Mouse (Mus musculus) hindbrain, embryonic 13.5 days (tissue): ENCODE measurements around the gene Slc12a8. TPM values are rescaled to one million over a fixed set of nuclear protein-coding genes. Genes with fewer than 3 reads are reported as not detected.

ENCODE experiments used
- ATAC-seq: fragments of 200-750 bp; cut with Nextera tagmentation; 2 replicates; pipeline ENCODE4 v1.8.0; 2017; ENCODE audit warnings: moderate TSS enrichment; ENCODE audit not compliant: low FRiP score
- H3K27ac ChIP-seq: fragments of 300-500 bp; sonication (generic); 2 replicates; pipeline ENCODE4 v1.5.1; 2015; ENCODE audit warnings: inconsistent platforms, mild to moderate bottlenecking, moderate library complexity
- H3K27me3 ChIP-seq: fragments of 300-500 bp; sonication (generic); 2 replicates; pipeline ENCODE4 v1.6.1; 2015; ENCODE audit warnings: mild to moderate bottlenecking, inconsistent platforms
- H3K36me3 ChIP-seq: fragments of 300-500 bp; sonication (generic); 2 replicates; pipeline ENCODE4 v1.6.1; 2015; ENCODE audit warnings: mild to moderate bottlenecking, inconsistent platforms
- H3K4me1 ChIP-seq: fragments of 300-500 bp; sonication (generic); replicated peaks from 2 replicates; pipeline ENCODE4 v1.6.1; 2015; ENCODE audit warnings: inconsistent platforms
- H3K4me2 ChIP-seq: fragments of 300-500 bp; sonication (generic); 2 replicates; pipeline ENCODE4 v1.6.1; 2015; ENCODE audit warnings: inconsistent platforms, mild to moderate bottlenecking, moderate library complexity
- H3K4me3 ChIP-seq: fragments of 300-500 bp; sonication (generic); 2 replicates; pipeline ENCODE4 v1.5.1; 2015; ENCODE audit warnings: mild to moderate bottlenecking, inconsistent platforms
- H3K9ac ChIP-seq: fragments of 300-500 bp; sonication (generic); 2 replicates; pipeline ENCODE4 v1.6.1; 2015; ENCODE audit warnings: mild to moderate bottlenecking, inconsistent platforms
- H3K9me3 ChIP-seq: fragments of 300-500 bp; sonication (generic); 2 replicates; pipeline ENCODE4 v1.6.1; 2016; ENCODE audit warnings: inconsistent platforms
- WGBS: fragments of 180-500 bp; shearing (Covaris S2); methylation state at CpG from one replicate; pipeline ENCODE4 v1.1.7; 2015; 5-methylcytosine and 5-hydroxymethylcytosine counted together
- polyA plus RNA-seq: library from polyadenylated mRNA; unstranded; fragments of >200 nt; fragmentation: Nextera tagmentation; extraction: Ambion mirVana; gene quantifications from 2 replicates; pipeline ENCODE4 v1.2.1, GENCODE M21; 2015

Gene Slc12a8
- polyA plus RNA-seq, 1 experiment from 2014 or later = 0.62 TPM

GRCm38 (mm10) chr16:33606691-33607532 lies 89.8 kb downstream of the Slc12a8 start:
- 23% methylated on average over 8 of the region's 8 CpGs for WGBS

GRCm38 (mm10) chr16:33609554-33609953 lies 92.4 kb downstream of the Slc12a8 start:
- no peak overlapping the region for H3K4me2 ChIP-seq
- H3K4me1 ChIP-seq = peaks cover 29% of the 10 kb centered on the region
- no peak overlapping the region for H3K4me3 ChIP-seq
- no peak for ATAC-seq
- no peaks in the 10 kb centered on the region for H3K27me3 ChIP-seq
- H3K27ac ChIP-seq = no peak overlapping the region
- 52% methylated on average over 2 of the region's 2 CpGs for WGBS
- no peak overlapping the region for H3K9ac ChIP-seq
- H3K36me3 ChIP-seq = no peaks in the 10 kb centered on the region
- no peaks in the 10 kb centered on the region for H3K9me3 ChIP-seq

More at GRCm38 (mm10) chr16:33606691-33607532, 89.8 kb downstream of the Slc12a8 start:
- ATAC-seq = 0 out of 2 replicates have a peak, but pooled peaks have one; percentile 9
- Histone ChIP-seq H3K27me3 (no peaks in the 10 kb centered on the region), H3K4me2 (no peak overlapping the region), H3K27ac (peak overlapping the region; percentile 80), H3K9me3 (0 out of 2 replicates have a peak, but pooled peaks cover 7% of the 10 kb centered on the region), H3K9ac (no peak overlapping the region), H3K4me3 (no peak overlapping the region), H3K4me1 (peaks cover 29% of the 10 kb centered on the region), H3K36me3 (no peaks in the 10 kb centered on the region)

GRCm38 (mm10) chr16:33610466-33610865 lies 93.3 kb downstream of the Slc12a8 start:
- no peaks in the 10 kb centered on the region for H3K36me3 ChIP-seq
- ATAC-seq = no peak
- WGBS = 80% methylated on average over 7 of the region's 7 CpGs

GRCm38 (mm10) chr16:33611291-33611690 lies 94.2 kb downstream of the Slc12a8 start:
- ATAC-seq = no peak

More at GRCm38 (mm10) chr16:33610466-33610865, 93.3 kb downstream of the Slc12a8 start:
- peaks cover 24% of the 10 kb centered on the region for H3K4me1 ChIP-seq
- H3K27me3 ChIP-seq = no peaks in the 10 kb centered on the region
- H3K4me2 ChIP-seq = no peak overlapping the region
- no peaks in the 10 kb centered on the region for H3K9me3 ChIP-seq
- H3K27ac ChIP-seq = no peak overlapping the region
- no peak overlapping the region for H3K9ac ChIP-seq
- no peak overlapping the region for H3K4me3 ChIP-seq

GRCm38 (mm10) chr16:33612056-33612770 lies 95.1 kb downstream of the Slc12a8 start:
- H3K4me1 ChIP-seq = peaks cover 11% of the 10 kb centered on the region
- no peaks in the 10 kb centered on the region for H3K9me3 ChIP-seq
- H3K4me3 ChIP-seq = no peak overlapping the region
- H3K9ac ChIP-seq = no peak overlapping the region
- H3K27me3 ChIP-seq = no peaks in the 10 kb centered on the region
- no peak overlapping the region for H3K27ac ChIP-seq
- 88% methylated on average over 6 of the region's 6 CpGs for WGBS
- ATAC-seq = no peak
- H3K4me2 ChIP-seq = no peak overlapping the region
- H3K36me3 ChIP-seq = no peaks in the 10 kb centered on the region

More at GRCm38 (mm10) chr16:33611291-33611690, 94.2 kb downstream of the Slc12a8 start:
- no peak overlapping the region for H3K4me3 ChIP-seq
- no peaks in the 10 kb centered on the region for H3K36me3 ChIP-seq
- no peaks in the 10 kb centered on the region for H3K27me3 ChIP-seq
- H3K27ac ChIP-seq = no peak overlapping the region
- 63% methylated on average over 8 of the region's 8 CpGs for WGBS
- H3K9me3 ChIP-seq = no peaks in the 10 kb centered on the region
- H3K4me2 ChIP-seq = no peak overlapping the region
- no peak overlapping the region for H3K9ac ChIP-seq
- H3K4me1 ChIP-seq = peaks cover 17% of the 10 kb centered on the region

- no peaks in the 10 kb centered on the region for H3K9me3 ChIP-seq
- WGBS = 42% methylated on average over 3 of the region's 3 CpGs
- H3K4me3 ChIP-seq = no peak overlapping the region
- no peaks in the 10 kb centered on the region for H3K36me3 ChIP-seq
- no peak overlapping the region for H3K4me2 ChIP-seq
- H3K27ac ChIP-seq = no peak overlapping the region
- H3K4me1 ChIP-seq = peaks cover 7% of the 10 kb centered on the region; the same call in 1 of the 2 replicates
- no peaks in the 10 kb centered on the region for H3K27me3 ChIP-seq
- no peak overlapping the region for H3K9ac ChIP-seq
- no peak for ATAC-seq
These were observed 98.9 kb downstream of the Slc12a8 start for GRCm38 (mm10) chr16:33615986-33616385.

GRCm38 (mm10) chr16:33621836-33622235 lies 104.7 kb downstream of the Slc12a8 start:
- Histone ChIP-seq H3K9me3 (no peaks in the 10 kb centered on the region), H3K4me1 (no peaks in the 10 kb centered on the region), H3K36me3 (no peaks in the 10 kb centered on the region), H3K27ac (no peak overlapping the region), H3K4me3 (no peak overlapping the region), H3K4me2 (no peak overlapping the region), H3K9ac (no peak overlapping the region), H3K27me3 (no peaks in the 10 kb centered on the region)
- ATAC-seq = no peak
- WGBS = 74% methylated on average over 2 of the region's 3 CpGs

GRCm38 (mm10) chr16:33624586-33624985 lies 107.5 kb downstream of the Slc12a8 start:
- Histone ChIP-seq H3K36me3 (no peaks in the 10 kb centered on the region), H3K27me3 (no peaks in the 10 kb centered on the region), H3K4me1 (no peaks in the 10 kb centered on the region), H3K27ac (no peak overlapping the region), H3K4me3 (no peak overlapping the region), H3K9me3 (no peaks in the 10 kb centered on the region), H3K4me2 (no peak overlapping the region), H3K9ac (no peak overlapping the region)
- ATAC-seq = no peak
- 95% methylated on average over 9 of the region's 9 CpGs for WGBS

GRCm38 (mm10) chr16:33629539-33629938 lies 112.4 kb downstream of the Slc12a8 start:
- Histone ChIP-seq H3K9me3 (no peaks in the 10 kb centered on the region), H3K4me2 (no peak overlapping the region), H3K27ac (no peak overlapping the region), H3K4me1 (no peaks in the 10 kb centered on the region), H3K9ac (no peak overlapping the region), H3K27me3 (no peaks in the 10 kb centered on the region), H3K36me3 (no peaks in the 10 kb centered on the region), H3K4me3 (no peak overlapping the region)
- ATAC-seq = no peak
- WGBS = 86% methylated on average over 5 of the region's 5 CpGs

GRCm38 (mm10) chr16:33635836-33636595 lies 118.9 kb downstream of the Slc12a8 start:
- no peak for ATAC-seq
- Histone ChIP-seq H3K4me3 (no peak overlapping the region), H3K9ac (no peak overlapping the region), H3K27ac (no peak overlapping the region), H3K36me3 (no peaks in the 10 kb centered on the region), H3K9me3 (no peaks in the 10 kb centered on the region), H3K4me1 (no peaks in the 10 kb centered on the region), H3K4me2 (no peak overlapping the region), H3K27me3 (no peaks in the 10 kb centered on the region)
- WGBS = 85% methylated on average over 12 of the region's 12 CpGs

GRCm38 (mm10) chr16:33641779-33642178 lies 124.7 kb downstream of the Slc12a8 start:
- no peaks in the 10 kb centered on the region for H3K36me3 ChIP-seq
- no peak overlapping the region for H3K4me2 ChIP-seq
- no peaks in the 10 kb centered on the region for H3K4me1 ChIP-seq
- ATAC-seq = no peak
- no peak overlapping the region for H3K9ac ChIP-seq
- no peaks in the 10 kb centered on the region for H3K27me3 ChIP-seq
- no peak overlapping the region for H3K4me3 ChIP-seq
- H3K9me3 ChIP-seq = no peaks in the 10 kb centered on the region
- 76% methylated on average over 3 of the region's 3 CpGs for WGBS
- H3K27ac ChIP-seq = no peak overlapping the region

- Histone ChIP-seq H3K4me1 (no peaks in the 10 kb centered on the region), H3K4me3 (no peak overlapping the region), H3K27ac (no peak overlapping the region), H3K36me3 (no peaks in the 10 kb centered on the region), H3K9ac (no peak overlapping the region), H3K27me3 (no peaks in the 10 kb centered on the region), H3K4me2 (no peak overlapping the region), H3K9me3 (peaks cover 15% of the 10 kb centered on the region)
- no peak for ATAC-seq
- 93% methylated on average over 6 of the region's 6 CpGs for WGBS
These were observed 136.0 kb downstream of the Slc12a8 start for GRCm38 (mm10) chr16:33653116-33653515.
